Mouse (Mus musculus) testis, adult 2 months (tissue): ENCODE results near the gene Aifm1. TPM values are rescaled to one million over a fixed set of nuclear protein-coding genes. Genes with fewer than 3 reads are reported as not detected.
A peak's percentile ranks its signal among the peaks of the same experiment; 100 is the strongest.

Experiments used
- H3K27ac ChIP-seq: fragments of 200-500 bp; 2 replicates; pipeline ENCODE4 v1.5.1; 2012; ENCODE audit warnings: low read depth, low read length; ENCODE audit not compliant: control insufficient read depth, insufficient read depth
- H3K27me3 ChIP-seq: fragments of 200-500 bp; 2 replicates; pipeline ENCODE4 v1.6.1; 2012; ENCODE audit warnings: mild to moderate bottlenecking, low read length, moderate library complexity; ENCODE audit not compliant: control insufficient read depth, insufficient read depth
- H3K36me3 ChIP-seq: fragments of 200-500 bp; 2 replicates; pipeline ENCODE4 v1.6.1; 2012; ENCODE audit warnings: mild to moderate bottlenecking, low read length; ENCODE audit not compliant: control insufficient read depth, insufficient read depth
- H3K4me1 ChIP-seq: fragments of 200-500 bp; 2 replicates; pipeline ENCODE4 v1.6.1; 2012; ENCODE audit warnings: low read length; ENCODE audit not compliant: control insufficient read depth, insufficient read depth
- H3K4me3 ChIP-seq: fragments of 200-500 bp; 2 replicates; pipeline ENCODE4 v1.5.1; 2012; ENCODE audit warnings: low read depth, mild to moderate bottlenecking, low read length, moderate library complexity, mixed read lengths; ENCODE audit not compliant: control insufficient read depth
- CTCF ChIP-seq: fragments of 200-500 bp; IDR thresholded peaks from 2 replicates; pipeline ENCODE4 v1.5.1; 2012; ENCODE audit warnings: low read depth, mild to moderate bottlenecking, inconsistent platforms, low read length, moderate library complexity; ENCODE audit not compliant: control insufficient read depth, insufficient read depth, insufficient replicate concordance
- POLR2A ChIP-seq: fragments of 200-500 bp; IDR thresholded peaks from 2 replicates; pipeline ENCODE4 v1.6.1; 2012; ENCODE audit warnings: low read depth, mild to moderate bottlenecking, inconsistent platforms, low read length, moderate library complexity; ENCODE audit not compliant: control insufficient read depth
- polyA plus RNA-seq: library from polyadenylated mRNA; depleted of rRNA; stranded (reverse); fragments of >200 nt; gene quantifications from 2 replicates; pipeline ENCODE4 v1.2.3, GENCODE M21; 2012

Aifm1 gene
- polyA plus RNA-seq, 1 experiment, result 5.6 TPM

DNA sequence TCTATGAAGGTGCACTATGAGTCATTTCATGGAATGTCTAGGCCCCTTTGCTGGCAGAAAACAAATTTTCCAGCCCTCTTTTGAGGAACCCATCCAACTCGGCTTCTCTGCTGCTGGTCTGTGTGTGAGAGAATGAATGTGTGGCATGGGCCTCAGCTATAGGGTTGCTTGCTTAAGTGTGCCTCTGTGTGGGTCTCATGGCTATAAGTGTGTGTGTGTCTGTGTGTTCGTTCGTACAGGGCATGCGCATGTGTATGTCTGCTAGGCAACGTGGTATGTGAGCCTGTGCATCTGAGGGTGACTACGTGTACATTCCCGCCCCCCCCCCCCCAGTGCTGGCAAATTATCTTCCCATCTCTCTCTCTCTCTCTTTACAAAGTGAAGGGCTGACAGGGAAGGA, 52.9 kb downstream of the Aifm1 start:
- Histone ChIP-seq H3K27ac (no peak overlapping the region), H3K4me3 (no peak overlapping the region), H3K27me3 (no peaks in the 10 kb centered on the region), H3K4me1 (peaks cover 5% of the 10 kb centered on the region), H3K36me3 (no peaks in the 10 kb centered on the region)
- no peak for TF ChIP-seq POLR2A
- no peak for TF ChIP-seq CTCF

DNA sequence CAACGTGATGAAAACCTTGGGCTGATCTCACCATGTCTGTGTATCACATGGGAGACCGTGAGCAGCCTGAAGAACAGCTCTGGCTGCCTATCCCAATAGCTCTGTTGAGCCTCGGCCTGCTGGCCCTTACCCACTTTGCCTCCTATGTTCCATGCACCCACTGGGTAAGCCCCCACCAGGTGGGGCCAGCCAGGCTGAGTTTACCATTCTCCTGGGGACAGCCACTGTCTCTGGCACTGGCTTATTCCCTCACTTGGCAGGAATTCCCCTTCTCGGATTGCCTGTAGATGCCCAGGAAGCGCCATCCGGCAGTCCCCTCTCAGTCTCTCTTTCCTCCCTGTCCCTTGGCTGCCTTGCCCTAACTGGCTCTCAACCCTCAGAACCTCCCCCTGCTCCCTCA, 56.4 kb downstream of the Aifm1 start:
- H3K27me3 ChIP-seq, result no peaks in the 10 kb centered on the region
- no peak for TF ChIP-seq POLR2A
- TF ChIP-seq CTCF, result no peak
- no peaks in the 10 kb centered on the region for H3K4me1 ChIP-seq
- no peak overlapping the region for H3K27ac ChIP-seq
- no peaks in the 10 kb centered on the region for H3K36me3 ChIP-seq
- no peak overlapping the region for H3K4me3 ChIP-seq

- Histone ChIP-seq H3K36me3 (no peaks in the 10 kb centered on the region), H3K27ac (no peak overlapping the region), H3K4me3 (no peak overlapping the region), H3K4me1 (peaks cover 2% of the 10 kb centered on the region), H3K27me3 (no peaks in the 10 kb centered on the region)
- TF ChIP-seq CTCF (no peak), POLR2A (no peak)
Observed at GRCm38 (mm10) chrX:48455018-48455417, 58.3 kb downstream of the Aifm1 start.

GRCm38 (mm10) chrX:48454495-48454878, 58.9 kb downstream of the Aifm1 start:
- Histone ChIP-seq H3K27ac (no peak overlapping the region), H3K27me3 (no peaks in the 10 kb centered on the region)

DNA sequence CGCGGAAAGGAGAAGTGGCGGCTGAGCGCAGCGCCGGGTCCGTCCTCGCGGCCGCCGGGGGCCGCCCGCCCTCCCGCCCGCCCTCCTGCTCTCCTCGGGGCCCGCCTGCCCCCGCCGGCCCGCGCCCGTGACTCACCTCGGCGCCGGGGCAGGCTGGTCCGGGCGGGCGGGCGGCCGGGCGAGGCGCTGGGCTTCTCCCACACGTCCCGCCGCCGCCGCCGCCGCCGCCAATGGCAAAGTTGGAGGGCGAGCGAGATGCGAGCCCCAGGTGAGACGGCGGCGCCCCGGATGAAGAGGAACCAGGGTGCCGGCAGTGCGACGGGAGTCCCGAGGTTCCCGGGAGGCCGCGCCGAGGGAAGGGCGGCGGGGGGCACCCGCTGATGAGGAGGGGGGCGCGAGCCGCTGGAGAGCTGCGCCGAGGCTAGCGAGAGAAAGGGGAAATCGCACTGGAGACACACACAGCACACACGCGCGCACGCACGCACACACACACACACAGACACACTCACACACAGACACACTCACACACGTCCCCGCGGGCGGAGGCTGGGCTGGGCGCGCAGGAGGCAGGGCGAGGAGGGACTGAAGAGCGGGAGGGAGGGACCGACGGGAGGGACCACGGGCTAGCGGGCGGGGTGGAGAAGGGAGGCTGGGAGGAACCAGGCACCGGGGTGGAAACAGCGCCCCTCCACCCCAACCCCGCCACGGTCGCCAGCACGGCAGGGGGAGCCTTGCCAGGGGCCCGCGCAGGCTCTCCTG, 59.4 kb downstream of the Aifm1 start:
- no peaks in the 10 kb centered on the region for H3K36me3 ChIP-seq
- peaks cover 7% of the 10 kb centered on the region for H3K4me1 ChIP-seq
- H3K4me3 ChIP-seq, result peak overlapping the region; percentile 86
- H3K27me3 ChIP-seq, result no peaks in the 10 kb centered on the region
- no peak for TF ChIP-seq CTCF
- no peak for TF ChIP-seq POLR2A
- peak overlapping the region; percentile 29; the same call in 1 of the 2 replicates for H3K27ac ChIP-seq

More at GRCm38 (mm10) chrX:48454495-48454878, 58.9 kb downstream of the Aifm1 start:
- TF ChIP-seq CTCF (no peak), POLR2A (no peak)
- Histone ChIP-seq H3K4me3 (peak overlapping the region; percentile 84), H3K36me3 (no peaks in the 10 kb centered on the region), H3K4me1 (peaks cover 5% of the 10 kb centered on the region)

DNA sequence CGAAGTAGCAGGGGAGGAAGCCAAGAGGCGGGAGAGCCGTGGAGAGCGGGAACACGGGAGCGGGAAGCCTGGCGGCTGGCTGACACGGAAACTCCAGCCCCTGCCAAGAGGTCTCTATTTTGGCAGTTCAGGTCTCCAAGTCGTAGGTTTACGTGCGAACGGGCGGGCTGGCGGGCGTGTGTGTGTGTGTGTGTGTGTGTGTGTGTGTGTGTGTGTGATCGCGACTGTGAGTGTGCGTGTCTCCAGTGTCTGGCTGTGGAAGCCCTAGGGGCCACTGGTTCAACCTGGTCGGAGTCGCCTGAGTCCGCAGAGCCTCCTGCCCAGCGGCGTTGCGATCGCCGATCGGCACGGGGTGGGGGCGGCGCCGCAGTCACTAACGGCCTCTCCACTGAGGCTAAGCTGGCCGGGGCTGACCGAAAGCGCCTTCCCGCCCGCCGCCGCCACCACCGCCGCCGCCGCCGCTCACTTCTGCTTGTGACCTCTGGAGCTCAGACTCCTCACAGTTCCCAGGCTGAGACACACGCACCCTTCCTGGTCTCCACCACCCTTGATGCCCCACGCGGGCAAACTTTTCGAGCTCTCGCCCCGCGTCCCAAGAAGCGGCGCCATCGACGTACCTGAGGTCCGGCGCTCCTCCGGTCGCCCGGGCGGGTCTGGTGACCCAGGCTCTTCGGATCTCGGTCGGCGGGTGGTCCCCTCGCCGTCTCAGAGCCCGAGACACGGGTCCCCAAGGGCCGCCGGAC, 60.3 kb downstream of the Aifm1 start:
- Histone ChIP-seq H3K27ac (peak overlapping the region; percentile 70), H3K36me3 (no peaks in the 10 kb centered on the region), H3K27me3 (no peaks in the 10 kb centered on the region), H3K4me1 (peaks cover 7% of the 10 kb centered on the region), H3K4me3 (peak overlapping the region; percentile 86)
- no peak for TF ChIP-seq POLR2A
- no peak for TF ChIP-seq CTCF

GRCm38 (mm10) chrX:48452231-48452890, 61.0 kb downstream of the Aifm1 start:
- TF ChIP-seq CTCF, result no peak
- no peak for TF ChIP-seq POLR2A
- Histone ChIP-seq H3K4me3 (peak overlapping the region; percentile 86), H3K4me1 (peaks cover 7% of the 10 kb centered on the region), H3K36me3 (no peaks in the 10 kb centered on the region), H3K27ac (peak overlapping the region; percentile 70), H3K27me3 (no peaks in the 10 kb centered on the region)
